Mouse (Mus musculus): ENCODE data around the gene Rassf4. TPM values are rescaled to one million over a fixed set of nuclear protein-coding genes. Genes with fewer than 3 reads are reported as not detected.

Gene Rassf4
- total RNA-seq (2012; rRNA removed), result 0.07 and 0.08 TPM in 2 replicates
- under 1 TPM in 1 of 2 experiments, not detected in 1; 0.08 TPM for polyA plus RNA-seq (2012; ENCODE audit: insufficient read depth in 1 of 2, insufficient read length in 2 of 2, low read depth in 1 of 2, low replicate concordance in 2 of 2, missing spikeins in 1 of 2)

GRCm38 (mm10) chr6:116673471-116674282 lies at the start of gene Rassf4:
Rassf4 (minus strand) TSS chr6:116673952.
- no peak for DNase-seq (ENCODE audit: low read depth, low spot score)
- Histone ChIP-seq H3K36me3 (ENCODE audit: control insufficient read depth in 1 of 2, insufficient read depth in 2 of 2, low read length in 2 of 2) (no peaks in the 10 kb centered on the region), H3K27ac (ENCODE audit: control insufficient read depth, low read depth, low read length) (no peak within 1 kb of the TSS), H3K4me3 (ENCODE audit: control insufficient read depth in 1 of 2, insufficient read depth in 1 of 2, low read depth in 2 of 2, low read length in 2 of 2) (no peak within 1 kb of the TSS), H3K4me1 (ENCODE audit: control insufficient read depth in 1 of 2, insufficient read depth in 2 of 2, low read length in 2 of 2) (no peaks in the 10 kb centered on the region), H3K9ac (ENCODE audit: control insufficient read depth, low read depth, low read length, poor library complexity, severe bottlenecking) (no peak within 1 kb of the TSS), H3K9me3 (replicated peaks; ENCODE audit: insufficient read depth, low read length) (no peaks in the 10 kb centered on the region), H3K27me3 (ENCODE audit: control insufficient read depth in 1 of 2, insufficient read depth in 2 of 2, low read length in 2 of 2) (no peaks in the 10 kb centered on the region), H3K79me2 (ENCODE audit: control insufficient read depth, insufficient read depth, low read length, poor library complexity) (no peaks in the 10 kb centered on the region)
- TF ChIP-seq HCFC1 (IDR thresholded peaks at IDR 0.05; ENCODE audit: low read depth, low read length) (no peak), RAD21 (IDR thresholded peaks at IDR 0.05; ENCODE audit: low read depth, low read length) (no peak)

- no peak overlapping the region for H3K4me3 ChIP-seq (ENCODE audit: control insufficient read depth in 1 of 2, insufficient read depth in 1 of 2, low read depth in 2 of 2, low read length in 2 of 2)
- H3K27ac ChIP-seq (ENCODE audit: control insufficient read depth, low read depth, low read length), result no peak overlapping the region
- no peaks in the 10 kb centered on the region for H3K36me3 ChIP-seq (ENCODE audit: control insufficient read depth in 1 of 2, insufficient read depth in 2 of 2, low read length in 2 of 2)
- no peaks in the 10 kb centered on the region for H3K4me1 ChIP-seq (ENCODE audit: control insufficient read depth in 1 of 2, insufficient read depth in 2 of 2, low read length in 2 of 2)
- TF ChIP-seq ZNF384 (IDR thresholded peaks at IDR 0.05; ENCODE audit: low read depth, low read length), result no peak
- TF ChIP-seq EP300 (IDR thresholded peaks at IDR 0.05; ENCODE audit: low read depth in 1 of 2, low read length in 2 of 2), result no peak
- TF ChIP-seq MAX (IDR thresholded peaks at IDR 0.05; ENCODE audit: low read length), result no peak
- no peak for TF ChIP-seq E2F4 (IDR thresholded peaks at IDR 0.05; ENCODE audit: borderline replicate concordance, low read depth, low read length)
- no peak for TF ChIP-seq MYC (IDR thresholded peaks at IDR 0.05; ENCODE audit: low read depth, low read length)
- no peak for TF ChIP-seq GATA1 (IDR thresholded peaks at IDR 0.05; ENCODE audit: low read depth, low read length)
- TF ChIP-seq SMC3 (IDR thresholded peaks at IDR 0.05; ENCODE audit: low read depth, low read length), result no peak
- TF ChIP-seq MXI1 (IDR thresholded peaks at IDR 0.05; ENCODE audit: low read depth, low read length), result no peak
- TF ChIP-seq SIN3A (IDR thresholded peaks at IDR 0.05; ENCODE audit: low read length), result no peak
- no peak for TF ChIP-seq ETS1 (IDR thresholded peaks at IDR 0.05; ENCODE audit: low read depth, low read length)
- no peak for TF ChIP-seq RCOR1 (IDR thresholded peaks at IDR 0.05; ENCODE audit: low read depth, low read length)
- no peak for TF ChIP-seq USF2 (IDR thresholded peaks at IDR 0.05; ENCODE audit: borderline replicate concordance in 1 of 2, insufficient read depth in 1 of 2, low read depth in 1 of 2, low read length in 2 of 2)
- H3K27me3 ChIP-seq (ENCODE audit: control insufficient read depth in 1 of 2, insufficient read depth in 2 of 2, low read length in 2 of 2), result no peaks in the 10 kb centered on the region
- no peaks in the 10 kb centered on the region for H3K79me2 ChIP-seq (ENCODE audit: control insufficient read depth, insufficient read depth, low read length, poor library complexity)
- no peak for DNase-seq (ENCODE audit: low read depth, low spot score)
- H3K9ac ChIP-seq (ENCODE audit: control insufficient read depth, low read depth, low read length, poor library complexity, severe bottlenecking), result no peak overlapping the region
- no peaks in the 10 kb centered on the region for H3K9me3 ChIP-seq (replicated peaks; ENCODE audit: insufficient read depth, low read length)
Observed at GRCm38 (mm10) chr6:116718920-116719319, 45.2 kb upstream of the Rassf4 start.

Data from MEL (cell line).